Mouse (Mus musculus): ENCODE data around the gene Olfr633.
"Not testable (repeated sequence)": the region's sequence is repeated elsewhere in the genome, so short reads cannot be mapped to it uniquely, and the experiment has no call there.

Gene Olfr633

GRCm38 (mm10) chr7:103944137-103944536, at the start of gene Olfr633:
Gene Olfr633, plus strand, starts transcription at chr7:103944437.
- DNase-seq (ENCODE audit: low spot score), result no peak

- no peak for DNase-seq (ENCODE audit: low spot score)
Observed at GRCm38 (mm10) chr7:103903187-103903586, 41.0 kb upstream of the Olfr633 start, which contains the start of gene Olfr65. Gene Olfr65, plus strand, starts transcription at chr7:103903487.

- no peak for DNase-seq (ENCODE audit: low spot score)
Observed at GRCm38 (mm10) chr7:103910047-103910446, 34.2 kb upstream of the Olfr633 start.

- no peak for DNase-seq (ENCODE audit: low spot score)
Observed at GRCm38 (mm10) chr7:103912969-103913511, 31.2 kb upstream of the Olfr633 start.

- DNase-seq (ENCODE audit: low spot score), result no peak
Observed at GRCm38 (mm10) chr7:103915338-103915737, 28.9 kb upstream of the Olfr633 start.

GRCm38 (mm10) chr7:103928525-103928924, 15.7 kb upstream of the Olfr633 start, which contains the start of gene Olfr631:
Gene Olfr631, plus strand, starts transcription at chr7:103928825.
- no peak for DNase-seq (ENCODE audit: low spot score)

GRCm38 (mm10) chr7:103934264-103934663, 10.0 kb upstream of the Olfr633 start, which contains the start of gene Olfr632:
Gene Olfr632, plus strand, starts transcription at chr7:103934347.
- no peak for DNase-seq (ENCODE audit: low spot score)

- DNase-seq (ENCODE audit: low spot score), result no peak
Observed at GRCm38 (mm10) chr7:103942730-103943129, 1.5 kb upstream of the Olfr633 start.

- not testable (repeated sequence) for DNase-seq (ENCODE audit: low spot score)
Observed at GRCm38 (mm10) chr7:103966873-103967272, 22.6 kb downstream of the Olfr633 start.

- DNase-seq (ENCODE audit: low spot score), result no peak
Observed at GRCm38 (mm10) chr7:103970852-103971251, 26.6 kb downstream of the Olfr633 start, which contains the start of gene Olfr635. Gene Olfr635, plus strand, starts transcription at chr7:103971152.

GRCm38 (mm10) chr7:103971782-103972181, 27.5 kb downstream of the Olfr633 start:
- no peak for DNase-seq (ENCODE audit: low spot score)

- DNase-seq (ENCODE audit: low spot score), result no peak
Observed at GRCm38 (mm10) chr7:103998446-103998845, 54.2 kb downstream of the Olfr633 start, which contains the start of gene Olfr638. Gene Olfr638, plus strand, starts transcription at chr7:103998746.

Measured in layer of hippocampus, adult 11-12 months (tissue).